Mouse (Mus musculus) thymus, postnatal 25 days (tissue): ENCODE results near the gene Slc1a5.

Experiments used
- DNase-seq: peaks from one replicate; pipeline ENCODE4 v3.0.0; 2022

Gene Slc1a5

DNA sequence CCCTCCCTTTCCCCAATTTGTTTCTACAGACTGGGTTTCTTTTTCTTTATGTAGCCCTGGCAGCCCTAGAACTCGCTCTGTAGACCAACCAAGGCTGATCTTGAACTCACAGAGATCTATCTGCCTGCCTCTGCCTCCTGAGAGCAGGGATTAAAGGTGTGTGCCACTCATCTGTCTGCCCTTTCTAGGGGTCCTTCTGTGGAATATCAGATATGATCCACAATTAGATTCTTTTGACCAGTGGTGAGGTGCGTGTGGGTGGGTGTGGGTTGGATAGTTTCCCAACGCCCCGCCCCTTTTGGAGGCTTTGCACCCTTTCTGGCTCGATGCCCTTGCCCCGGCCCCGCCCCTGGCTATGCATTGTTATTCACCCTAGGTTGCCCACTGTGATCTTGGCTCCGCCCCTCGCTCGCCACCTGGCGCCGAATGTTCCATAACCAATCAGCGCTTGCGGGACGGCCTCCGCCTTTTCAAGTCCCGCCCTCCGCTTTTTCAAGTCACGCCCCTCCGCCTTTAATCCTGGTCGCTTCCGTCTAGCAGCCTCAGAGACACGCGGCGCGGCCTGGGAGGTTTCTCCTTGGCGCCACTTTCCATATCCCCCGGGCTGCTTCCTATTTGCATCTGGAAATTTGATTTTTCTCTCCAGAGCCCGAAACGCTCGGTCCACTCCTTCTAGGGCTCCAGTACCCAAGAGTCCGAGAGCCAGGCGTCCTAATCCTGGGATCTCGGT, at the start of gene Slc1a5:
TSS of gene Slc1a5 (plus strand) at position 516 of the 730 bp plus-strand sequence.
- DNase-seq = peak; percentile 97

DNA sequence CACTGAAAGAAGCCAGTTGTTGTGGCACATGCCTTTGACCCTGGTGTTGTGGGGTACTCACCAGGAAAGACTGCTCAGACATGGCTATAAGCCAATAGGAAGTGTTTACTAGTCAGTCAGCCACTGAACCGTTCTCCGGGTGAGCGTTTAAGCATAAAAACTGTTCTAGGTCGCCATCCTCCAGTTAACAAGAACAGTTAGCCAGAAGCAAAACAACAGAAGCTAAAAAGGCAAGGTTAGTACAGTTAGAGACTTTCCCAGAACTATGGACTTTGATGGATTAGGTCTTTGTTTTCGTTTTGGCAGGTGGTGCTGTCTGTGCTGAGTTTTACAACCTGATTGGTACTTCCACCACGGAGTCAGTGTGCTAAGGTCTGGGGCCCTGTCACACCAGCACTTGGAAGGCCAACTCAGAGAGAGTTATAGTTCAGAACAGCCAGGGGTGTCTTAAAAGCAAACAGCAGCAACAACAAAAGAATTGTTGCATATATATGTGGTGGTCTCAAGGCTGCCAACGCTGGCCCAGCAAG, 49.2 kb upstream of the Slc1a5 start:
- no peak for DNase-seq

DNA sequence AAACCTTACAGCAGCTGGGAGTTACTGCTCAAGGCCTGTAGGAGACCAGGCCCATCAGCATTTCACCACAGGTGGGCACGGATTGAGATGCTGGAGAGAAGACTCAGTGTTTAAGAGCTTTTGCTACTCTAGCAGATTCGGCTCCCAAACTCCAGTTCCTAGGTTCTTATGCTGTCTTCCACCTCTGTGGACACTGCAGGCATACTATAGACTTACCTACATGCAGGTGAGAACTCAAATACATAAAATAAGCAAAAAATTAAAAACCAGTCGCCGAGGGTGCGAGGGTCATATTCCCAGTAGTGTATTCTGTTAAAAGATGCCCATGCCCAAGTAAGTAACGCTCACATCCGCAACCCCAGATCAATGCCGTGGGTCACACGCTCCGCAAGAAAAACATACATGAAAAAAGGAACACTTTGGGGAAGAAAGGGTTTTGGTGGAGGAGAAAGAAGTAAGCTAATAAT, 43.5 kb upstream of the Slc1a5 start:
- no peak for DNase-seq

DNA sequence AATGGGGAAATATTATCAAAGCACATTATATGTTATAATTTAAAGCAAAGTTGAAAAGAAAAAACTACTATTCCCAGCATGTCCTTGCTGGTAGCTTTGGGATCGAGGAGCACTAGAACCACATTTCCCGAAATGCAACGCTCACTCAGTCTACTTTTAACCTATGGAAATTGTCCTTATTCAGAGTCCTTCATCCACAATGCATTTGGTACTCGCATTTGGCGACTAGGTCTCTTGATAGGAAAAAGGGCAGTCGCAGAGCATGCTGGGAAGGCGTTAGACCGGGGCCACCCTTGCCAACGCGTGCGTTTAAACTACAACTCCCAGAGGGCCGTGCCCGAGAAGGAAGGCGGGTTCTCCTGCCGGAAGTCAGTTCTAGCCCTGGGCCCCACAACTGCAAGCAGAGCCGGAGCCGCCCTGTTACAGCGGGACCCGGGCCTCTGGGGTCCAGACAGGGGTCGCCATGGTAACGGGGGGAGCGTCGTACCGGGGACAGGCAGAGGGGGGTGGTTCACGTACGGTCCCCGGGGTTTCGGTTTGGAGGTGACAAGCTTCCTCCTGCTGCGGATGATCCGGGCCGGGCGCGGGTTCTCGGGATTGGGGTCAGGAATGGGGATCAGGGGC, 43.0 kb upstream of the Slc1a5 start, which contains the start of gene Ap2s1:
TSS of gene Ap2s1 (plus strand) at position 338 of the 624 bp plus-strand sequence.
- peak; percentile 95 for DNase-seq

DNA sequence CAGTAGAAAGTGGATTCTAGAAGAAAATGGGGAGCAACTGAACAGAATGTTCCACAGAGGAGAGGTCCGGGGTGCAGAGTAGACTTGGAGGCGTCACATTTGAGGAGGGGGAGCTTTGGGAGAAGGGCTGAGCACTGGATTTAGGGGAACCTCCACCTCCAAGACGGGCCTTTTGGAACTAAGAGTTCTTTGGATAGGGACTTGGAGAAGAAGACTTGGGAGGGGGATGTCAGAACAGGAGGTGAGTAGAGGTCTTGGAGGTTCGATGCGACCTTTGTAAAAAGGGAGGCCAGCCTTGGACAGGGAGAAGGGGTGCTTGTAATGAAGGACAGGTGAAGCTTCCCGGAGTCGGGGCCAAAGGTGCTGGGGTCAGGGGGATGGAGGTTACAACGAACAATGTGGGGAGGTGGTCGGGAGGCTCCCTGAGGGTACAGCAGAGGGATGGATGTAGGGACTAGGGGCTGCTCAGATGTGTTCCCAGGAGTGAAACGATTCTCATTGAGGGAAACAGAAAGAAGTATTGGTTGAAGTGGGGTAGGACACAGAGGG, 42.0 kb upstream of the Slc1a5 start:
- no peak for DNase-seq

DNA sequence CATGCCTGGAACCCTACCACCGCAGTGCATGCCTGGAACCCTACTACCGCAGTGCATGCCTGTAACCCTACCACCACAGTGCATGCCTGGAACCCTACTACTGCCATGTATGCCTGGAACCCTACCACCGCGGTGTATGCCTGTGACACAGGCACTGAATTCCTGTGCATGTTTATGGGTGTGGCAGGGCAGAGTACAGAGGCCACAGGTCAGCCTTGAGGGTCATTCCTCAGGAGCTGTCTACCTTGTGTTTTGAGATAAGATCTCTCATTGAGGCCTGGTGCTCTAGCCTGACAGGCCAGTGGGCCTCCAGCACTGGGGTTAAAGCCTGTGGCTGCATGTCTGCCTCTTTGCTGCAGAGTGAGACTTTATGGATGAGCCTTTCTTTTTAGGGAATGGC, 35.8 kb upstream of the Slc1a5 start:
- DNase-seq = no peak

DNA sequence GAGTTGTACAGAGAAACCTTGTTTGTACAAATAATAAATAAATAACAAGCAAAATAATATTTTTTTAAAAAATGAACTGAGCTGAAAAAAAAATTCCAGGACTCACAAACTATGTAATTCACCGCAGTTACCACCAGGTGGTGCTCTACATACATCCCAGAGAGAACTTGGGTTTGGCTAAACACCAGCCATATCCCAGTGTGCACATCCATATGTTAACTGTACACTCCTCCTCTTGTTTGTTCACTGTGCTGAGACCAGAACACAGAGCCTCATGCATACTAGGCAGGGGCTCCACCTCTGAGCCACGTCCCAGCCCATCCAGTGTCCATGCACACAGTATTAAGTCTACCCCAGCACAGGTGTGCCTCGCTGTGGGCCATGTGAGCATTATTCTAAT, 35.0 kb upstream of the Slc1a5 start:
- DNase-seq = peak; percentile 59

DNA sequence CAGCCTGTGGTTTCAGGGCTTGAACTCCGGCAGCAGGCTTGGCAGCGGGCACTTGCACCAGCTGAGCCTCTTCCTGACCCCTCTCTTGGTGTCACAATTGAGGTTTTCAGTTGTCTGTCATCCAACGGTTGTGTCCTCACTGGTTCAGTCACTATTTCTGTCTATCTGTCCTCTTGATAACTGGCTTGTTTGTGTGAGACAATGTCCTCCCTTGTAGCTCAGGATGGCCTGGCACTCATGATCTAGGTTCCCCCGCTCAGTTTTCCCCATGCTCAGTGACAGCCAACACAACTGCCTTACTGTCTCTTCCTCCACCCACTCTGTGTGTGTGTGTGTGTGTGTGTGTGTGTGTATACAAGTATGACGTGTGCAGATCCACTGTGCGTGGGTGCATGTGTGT, 33.5 kb upstream of the Slc1a5 start:
- DNase-seq = no peak

DNA sequence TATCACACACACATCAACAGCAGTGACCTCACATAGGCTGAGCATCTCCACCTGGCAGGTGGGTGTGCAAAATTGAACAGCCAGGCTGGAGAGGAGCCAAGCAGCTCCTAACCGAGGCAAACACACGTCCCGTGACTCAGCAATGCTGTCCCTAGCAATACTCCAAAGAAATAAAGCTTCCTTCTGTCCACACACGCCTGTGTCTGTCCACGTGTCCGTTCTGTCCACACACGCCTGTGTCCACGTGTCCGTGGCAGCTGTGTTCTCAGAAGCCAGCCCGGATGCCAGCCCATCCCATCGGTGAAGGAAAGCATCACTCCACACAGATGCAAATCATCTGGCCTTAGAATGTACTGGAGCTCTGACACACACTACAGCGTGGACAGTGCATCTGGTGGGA, 29.1 kb upstream of the Slc1a5 start:
- no peak for DNase-seq

DNA sequence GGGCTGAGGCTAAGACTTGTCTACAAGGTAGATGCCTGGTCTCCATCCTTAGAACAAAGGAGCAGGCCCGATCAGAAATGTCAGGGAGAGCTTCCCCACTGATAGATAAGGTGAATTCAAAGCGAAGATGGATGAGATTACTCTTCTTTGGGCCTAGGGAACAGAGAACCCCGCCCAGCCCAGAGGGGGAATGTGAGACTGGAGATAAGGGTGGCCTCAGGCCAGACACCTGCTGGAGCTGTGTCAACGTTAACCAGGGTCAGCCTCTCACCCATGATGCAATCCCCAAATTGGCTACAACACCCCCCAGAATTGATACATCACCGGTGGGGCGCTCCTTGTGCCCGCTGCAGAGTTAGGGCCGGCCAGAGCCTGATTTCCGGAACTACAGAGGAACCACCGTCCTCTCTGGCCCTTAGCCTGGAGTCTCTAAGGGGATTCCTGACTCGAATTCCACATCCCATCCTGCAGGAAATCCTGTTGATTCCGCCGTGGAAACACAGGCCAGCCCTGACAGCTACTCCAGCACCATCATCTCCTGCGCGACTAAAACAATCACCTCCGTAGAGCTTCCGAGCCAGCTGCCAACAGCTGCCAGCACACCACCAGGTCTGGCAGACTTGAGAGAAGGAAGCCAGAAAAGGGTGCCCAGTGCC, 25.6 kb upstream of the Slc1a5 start:
- no peak for DNase-seq

DNA sequence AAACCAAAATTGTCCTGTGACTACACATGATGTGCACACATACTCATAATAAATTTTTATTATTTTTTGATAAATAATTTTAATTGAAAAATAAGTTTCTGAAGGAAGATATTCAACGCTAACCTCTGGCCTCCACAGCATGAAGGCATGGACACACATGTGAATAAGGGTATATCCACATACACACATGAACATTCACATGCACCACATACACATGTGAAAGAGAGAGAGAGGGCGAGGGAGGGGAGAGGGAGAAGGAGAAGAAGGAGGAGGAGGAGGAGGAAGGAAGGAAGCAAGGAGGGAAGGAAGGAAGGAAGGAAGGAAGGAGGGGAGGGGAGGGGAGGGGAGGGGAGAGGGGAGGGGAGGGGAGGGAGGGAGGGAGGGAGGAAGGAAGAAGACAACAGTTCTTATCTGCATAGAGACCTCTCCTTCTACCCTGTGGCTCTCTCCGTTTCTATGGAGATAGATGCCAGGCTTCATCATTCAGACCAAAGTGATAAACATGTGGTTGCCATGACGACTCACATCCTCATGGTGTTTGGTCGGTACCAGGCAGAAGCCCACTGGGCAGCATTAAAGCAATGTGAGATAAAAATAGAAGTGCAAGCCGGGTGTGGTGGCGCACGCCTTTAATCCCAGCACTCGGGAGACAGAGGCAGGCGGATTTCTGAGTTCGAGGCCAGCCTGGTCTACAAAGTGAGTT, 22.1 kb upstream of the Slc1a5 start:
- no peak for DNase-seq

DNA sequence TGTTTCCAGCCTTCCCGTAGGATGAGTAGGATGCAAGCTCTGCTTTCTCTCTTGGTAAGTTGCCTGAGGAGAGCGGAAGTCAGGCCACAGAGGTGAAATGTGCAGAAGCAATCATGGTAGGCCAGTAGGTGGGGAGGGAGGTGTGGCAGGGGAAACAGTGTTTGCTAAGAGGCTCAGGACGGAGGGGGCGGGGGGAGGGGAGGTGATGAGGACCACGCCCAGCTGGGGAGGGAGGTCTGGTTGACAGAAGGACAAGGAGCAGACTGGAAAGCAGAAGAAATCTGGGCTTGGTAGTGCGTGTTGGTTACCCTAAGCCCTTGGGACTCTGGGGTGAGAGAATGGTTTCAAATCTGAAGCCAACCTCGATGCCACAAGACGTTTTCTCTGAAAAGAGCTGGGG, 20.8 kb upstream of the Slc1a5 start:
- peak; percentile 25 for DNase-seq

DNA sequence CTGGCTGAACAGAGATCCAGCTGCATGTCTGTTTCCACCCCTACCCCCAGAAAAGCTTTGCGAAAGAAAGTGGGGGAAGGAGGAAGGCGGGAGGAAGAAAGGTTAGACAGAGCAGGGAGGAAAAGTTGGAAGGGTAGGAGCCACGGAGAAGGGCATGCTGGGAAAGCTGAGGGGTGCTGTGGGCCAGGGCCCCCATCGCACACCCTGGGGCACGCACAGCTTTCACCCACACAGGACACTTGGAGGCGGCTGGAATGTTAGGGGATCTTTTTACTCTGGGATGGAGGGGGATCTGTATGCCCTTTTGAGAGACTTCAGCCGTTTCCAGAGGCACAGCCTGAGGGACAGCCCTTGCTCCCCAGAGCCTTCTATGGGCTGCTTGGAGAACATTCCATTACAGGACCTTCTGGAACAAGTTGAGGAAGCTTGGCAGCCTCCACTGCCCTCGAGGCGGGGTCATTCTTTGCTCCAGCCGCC, 20.1 kb upstream of the Slc1a5 start:
- no peak for DNase-seq

DNA sequence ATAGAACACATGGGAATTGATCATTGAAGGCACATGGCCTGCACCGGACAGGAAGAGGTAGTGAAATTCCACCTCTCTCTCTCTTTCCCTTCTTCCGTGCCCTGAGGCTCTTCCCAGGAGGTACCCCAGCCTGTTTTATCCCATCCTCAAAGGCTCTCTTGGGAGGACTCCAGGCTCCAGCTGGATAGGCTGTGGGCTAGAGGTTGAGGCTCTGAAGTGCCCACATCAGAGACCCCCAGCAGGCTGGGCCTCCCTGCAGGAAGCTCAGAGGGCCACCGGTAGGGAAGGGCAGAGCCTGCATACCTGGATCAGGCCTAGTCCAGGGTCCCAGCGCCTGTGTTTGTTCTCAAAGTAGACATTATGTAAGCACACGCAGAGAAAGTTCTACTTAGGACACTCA, 19.5 kb upstream of the Slc1a5 start:
- no peak for DNase-seq

DNA sequence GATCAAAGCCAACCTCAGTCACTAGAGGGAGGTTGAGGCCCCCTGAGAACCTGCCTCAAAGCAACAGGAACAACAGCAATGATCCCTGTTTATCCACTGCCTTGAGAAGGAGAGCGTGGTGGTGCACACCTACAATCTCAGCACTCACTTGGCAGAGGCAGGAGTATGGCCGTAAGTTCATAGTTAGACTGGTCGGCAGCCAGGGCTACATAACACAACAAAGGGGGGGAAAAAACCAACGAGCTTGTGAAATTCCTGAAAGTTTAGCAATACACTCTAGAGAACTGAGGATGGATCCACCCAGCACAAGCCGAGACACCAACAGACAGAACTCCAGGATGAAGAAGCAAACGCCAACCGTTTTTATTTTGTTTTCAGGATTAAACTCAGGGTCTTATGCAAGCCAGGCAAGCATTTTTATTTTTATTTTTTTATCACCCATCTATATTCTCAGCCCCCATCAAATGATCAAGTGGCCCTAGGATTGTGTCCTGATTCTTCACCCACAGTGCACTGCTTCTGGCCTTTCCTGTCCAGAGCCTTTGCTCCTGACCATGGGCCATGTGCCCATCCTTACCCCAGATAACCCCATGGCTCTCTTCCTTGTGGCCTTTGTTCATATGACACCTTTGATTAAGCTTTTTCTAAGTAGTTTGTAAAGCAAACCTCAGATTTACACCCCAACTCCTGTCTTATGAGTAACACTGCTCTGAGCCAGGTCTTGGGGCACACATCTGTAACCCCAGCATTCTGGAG, 17.5 kb upstream of the Slc1a5 start:
- DNase-seq = no peak

DNA sequence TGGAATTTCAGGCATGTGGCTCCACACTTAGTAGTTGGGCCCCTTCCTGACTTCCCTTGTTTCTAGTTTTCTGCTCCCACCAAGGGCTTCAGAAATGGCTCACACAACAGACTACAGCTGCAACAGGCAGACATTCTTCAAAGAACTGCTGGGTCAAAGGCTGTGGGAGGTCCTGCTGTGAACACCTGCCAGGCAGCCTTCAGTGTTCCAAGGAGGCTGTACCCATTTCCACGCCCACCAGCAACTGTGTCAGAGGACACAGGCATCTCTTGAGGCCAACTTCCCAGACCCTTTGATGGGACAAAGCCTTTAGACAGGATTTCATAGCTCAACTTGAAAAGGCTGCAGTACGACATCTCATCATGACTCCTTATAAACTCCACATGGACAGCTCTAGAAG, 14.7 kb upstream of the Slc1a5 start:
- DNase-seq = peak; percentile 73

DNA sequence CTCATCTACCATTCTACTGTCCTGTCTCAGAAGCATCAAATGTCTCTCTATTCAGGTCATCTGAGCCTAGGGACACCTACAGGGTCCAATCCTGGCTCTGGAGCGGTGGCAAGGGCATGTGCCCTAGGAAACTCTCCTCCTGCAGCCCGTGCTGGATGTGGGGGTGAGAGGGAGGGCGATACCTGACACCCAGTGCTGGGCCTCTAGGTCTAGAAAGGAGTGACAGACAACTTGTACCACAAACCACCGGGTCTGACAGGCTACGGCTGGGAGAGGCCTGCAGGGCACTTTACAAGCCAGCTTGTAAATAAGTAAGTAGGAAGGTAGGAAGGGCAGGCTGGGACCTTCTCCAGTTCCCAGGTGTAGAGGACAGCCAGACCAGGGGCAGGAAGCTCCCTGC, 5.3 kb upstream of the Slc1a5 start:
- no peak for DNase-seq

DNA sequence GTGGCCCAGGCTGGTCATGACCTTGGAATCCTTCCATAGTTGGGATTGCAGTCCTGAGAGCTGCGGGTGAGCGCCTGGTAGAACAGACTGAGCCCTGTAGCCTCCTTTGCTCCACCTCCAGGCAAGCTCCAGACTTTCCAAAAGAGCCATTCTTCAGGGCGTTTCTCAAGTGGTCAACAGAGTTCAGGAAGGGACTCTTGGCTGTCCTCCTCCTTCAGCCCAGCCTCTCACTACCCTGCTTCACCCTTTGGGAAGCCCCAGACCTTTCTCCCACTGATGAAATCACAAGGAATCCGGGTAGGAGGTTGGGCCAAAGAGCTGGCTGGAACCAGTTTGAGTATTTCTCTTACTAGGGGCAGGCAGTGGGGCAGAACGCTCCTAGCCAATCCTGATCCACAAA, 1.1 kb upstream of the Slc1a5 start:
- DNase-seq = no peak

DNA sequence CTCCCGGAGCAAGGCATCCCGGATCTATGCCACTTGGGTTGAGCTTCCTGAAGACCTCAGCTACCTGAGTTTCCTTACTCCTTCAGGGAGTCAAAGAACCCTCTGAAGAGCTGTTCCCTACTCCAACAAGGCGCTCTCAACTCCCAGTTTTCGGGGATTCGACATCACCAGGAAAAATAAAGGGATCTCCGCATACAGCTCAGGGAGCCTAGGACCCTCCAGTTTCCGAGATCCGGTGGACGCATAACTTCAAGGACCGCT, 345 bp downstream of the Slc1a5 start:
- no peak for DNase-seq

DNA sequence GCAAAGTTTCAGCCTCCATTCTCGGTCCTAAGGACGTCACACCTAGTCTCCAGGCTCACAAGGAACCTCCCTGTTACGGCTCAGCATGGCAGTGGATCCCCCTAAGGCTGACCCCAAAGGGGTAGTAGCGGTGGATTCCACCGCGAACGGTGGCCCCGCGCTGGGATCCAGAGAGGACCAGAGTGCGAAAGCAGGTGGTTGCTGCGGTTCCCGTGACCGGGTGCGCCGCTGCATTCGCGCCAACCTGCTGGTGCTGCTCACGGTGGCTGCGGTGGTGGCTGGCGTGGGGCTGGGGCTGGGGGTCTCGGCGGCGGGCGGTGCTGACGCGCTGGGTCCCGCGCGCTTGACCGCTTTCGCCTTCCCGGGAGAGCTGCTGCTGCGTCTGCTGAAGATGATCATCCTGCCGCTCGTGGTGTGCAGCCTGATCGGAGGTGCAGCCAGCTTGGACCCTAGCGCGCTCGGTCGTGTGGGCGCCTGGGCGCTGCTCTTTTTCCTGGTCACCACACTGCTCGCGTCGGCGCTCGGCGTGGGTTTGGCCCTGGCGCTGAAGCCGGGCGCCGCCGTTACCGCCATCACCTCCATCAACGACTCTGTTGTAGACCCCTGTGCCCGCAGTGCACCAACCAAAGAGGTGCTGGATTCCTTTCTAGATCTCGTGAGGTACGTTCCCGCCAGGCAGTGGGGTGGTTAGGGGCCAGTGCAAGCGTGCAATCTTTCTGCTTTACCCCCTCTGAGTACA, 845 bp downstream of the Slc1a5 start:
- peak; percentile 57 for DNase-seq

DNA sequence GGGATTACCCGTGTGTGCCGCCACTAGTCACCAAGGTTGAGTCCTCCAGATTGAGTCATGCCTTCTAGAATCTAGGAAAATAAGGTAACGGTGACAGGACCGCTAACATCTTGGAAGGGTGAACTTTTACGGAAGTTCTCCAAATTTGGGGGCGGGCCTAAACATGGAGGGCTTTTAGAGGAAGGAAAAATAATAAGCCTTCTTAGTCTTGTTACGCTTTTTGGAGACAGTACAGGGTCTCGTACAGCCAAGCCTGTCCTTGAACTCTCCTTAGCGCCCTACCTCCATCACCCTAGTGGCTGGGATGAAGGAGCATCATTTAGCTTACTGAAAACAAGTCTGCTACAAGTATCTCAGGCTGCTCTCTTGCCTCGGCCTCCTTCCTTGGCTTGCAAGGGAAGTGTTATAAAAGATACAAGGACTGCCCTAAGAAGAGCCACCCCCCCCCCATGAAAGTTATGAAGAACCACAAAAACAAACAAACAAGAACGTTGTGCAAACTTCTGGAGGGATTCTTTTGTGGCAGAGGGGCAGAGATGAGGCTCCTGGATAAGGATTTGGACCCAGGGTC, 1.5 kb downstream of the Slc1a5 start:
- DNase-seq = no peak
